Mouse (Mus musculus) yolk sac, embryonic 10.5 days (tissue): ENCODE measurements at regions not wholly inside any gene's neighbourhood (a gene's known extent, or its start where the extent isn't known, plus 50 kb on each side); places are given as distances from the start of the nearest gene placed in this dataset.

ENCODE experiments used
- DNase-seq: peaks from one replicate; pipeline ENCODE4 v3.0.0-alpha.2; 2017; ENCODE audit warnings: low spot score

DNA sequence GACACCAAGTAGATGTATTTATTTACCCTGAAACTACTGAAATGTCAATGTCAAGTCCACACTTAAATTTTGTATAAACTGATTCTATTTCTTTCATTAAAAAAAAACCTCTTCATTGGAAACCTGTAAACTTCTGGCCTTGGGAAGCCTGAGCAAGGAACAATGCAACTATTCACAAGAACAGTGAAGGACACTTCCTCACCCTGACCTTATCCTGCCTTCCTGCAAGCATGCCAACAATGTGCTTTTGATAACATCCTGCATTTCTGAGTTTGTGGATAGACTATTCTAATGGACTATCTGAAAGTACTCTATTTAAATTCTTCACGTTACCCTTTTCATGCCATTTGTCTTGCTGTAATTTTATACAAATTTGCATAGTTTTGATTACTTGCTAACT, 53.1 kb upstream of the Nabp1 start:
- no peak for DNase-seq

DNA sequence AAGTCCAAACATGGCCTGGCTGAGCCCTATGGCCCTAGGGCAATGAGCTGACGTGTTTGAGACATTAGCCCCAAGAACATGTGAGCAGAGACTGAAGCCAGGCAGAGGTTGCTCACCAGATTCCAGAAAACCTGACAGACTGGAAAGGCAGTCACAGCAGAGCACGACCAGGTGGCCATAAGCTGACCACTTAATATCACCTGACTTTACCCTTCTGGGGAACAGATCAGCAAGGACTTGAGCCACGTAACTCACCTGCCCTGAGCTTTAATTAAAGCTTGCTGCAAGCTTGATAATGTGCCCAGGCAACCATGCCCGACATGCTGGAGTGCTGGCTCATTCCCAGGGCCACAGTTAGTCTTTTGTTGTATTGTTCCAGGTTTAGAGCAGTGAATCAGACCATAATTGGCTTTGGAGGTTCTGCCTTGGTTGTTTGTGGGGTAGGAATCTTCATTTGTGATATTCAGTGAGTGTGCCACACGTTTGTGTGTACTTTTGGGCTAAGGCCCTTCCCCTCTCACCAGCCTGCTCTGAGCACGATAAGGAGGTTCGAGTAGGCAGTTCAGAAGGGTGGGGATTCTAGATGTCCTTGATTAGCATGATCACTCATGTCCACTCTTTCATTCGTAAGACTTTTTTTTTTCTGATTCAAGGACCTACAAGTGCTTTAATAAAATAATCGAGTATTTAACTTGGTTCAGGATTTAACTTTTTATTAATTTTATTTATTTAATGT, 52.1 kb upstream of the Nabp1 start:
- DNase-seq, result no peak

DNA sequence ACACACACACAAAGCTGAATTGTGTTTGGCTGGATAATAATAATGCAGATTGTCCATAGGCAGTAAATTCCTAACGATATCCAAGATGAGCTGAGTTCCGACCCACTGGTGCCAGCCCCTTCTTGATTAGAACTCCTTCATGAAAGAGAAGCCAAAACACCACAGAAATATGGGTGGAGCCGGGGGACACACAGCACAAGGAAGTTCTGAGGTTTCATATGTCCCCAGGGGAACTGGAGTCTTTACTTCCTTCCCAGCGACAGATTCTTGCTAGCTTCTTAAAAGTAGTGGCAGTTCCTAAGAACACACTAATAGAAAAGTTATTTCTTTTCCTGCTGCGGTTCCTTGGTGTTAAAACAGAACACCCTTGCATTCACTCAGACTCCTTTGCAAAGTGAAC, 51.4 kb upstream of the Nabp1 start:
- DNase-seq, result no peak

DNA sequence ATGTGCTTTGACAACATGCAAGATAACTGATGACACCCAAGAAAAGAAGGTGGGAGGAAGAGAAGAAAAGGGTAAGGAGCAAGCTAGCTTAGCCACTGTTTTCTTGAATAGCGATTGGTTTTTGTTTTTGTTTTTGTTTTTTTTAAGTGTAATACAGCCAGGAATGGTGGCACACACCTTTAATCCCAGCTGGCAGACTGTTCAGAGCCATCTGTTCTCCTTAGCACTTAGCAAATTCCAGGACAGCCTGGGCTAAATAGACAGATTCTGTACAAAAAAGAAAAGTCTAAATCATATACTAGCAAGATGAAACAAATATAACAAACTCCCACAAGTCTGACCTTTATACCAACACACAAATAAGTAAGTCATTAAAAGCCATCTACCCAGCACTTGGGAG, 50.4 kb upstream of the Nabp1 start:
- DNase-seq, result no peak
